Mouse (Mus musculus) midbrain, postnatal 0 days (tissue): ENCODE data around the gene Lrba. TPM values are rescaled to one million over a fixed set of nuclear protein-coding genes. Genes with fewer than 3 reads are reported as not detected.

Experiments used
- ATAC-seq: fragments of 200-750 bp; cut with Nextera tagmentation; 2 replicates; pipeline ENCODE4 v1.8.0; 2017; ENCODE audit warnings: moderate number of reproducible peaks, mild to moderate bottlenecking, moderate TSS enrichment, moderate library complexity; ENCODE audit not compliant: low FRiP score
- DNase-seq: peaks from one replicate; pipeline ENCODE4 v3.0.0-alpha.2; 2015; ENCODE audit warnings: low spot score
- H3K27ac ChIP-seq: fragments of 300-500 bp; sonication (generic); 2 replicates; pipeline ENCODE4 v1.5.1; 2014; ENCODE audit warnings: low read depth, mild to moderate bottlenecking, low read length, mixed read lengths
- H3K27me3 ChIP-seq: fragments of 300-500 bp; sonication (generic); 2 replicates; pipeline ENCODE4 v1.6.1; 2014; ENCODE audit warnings: low read length, control low read depth, mixed read lengths; ENCODE audit not compliant: insufficient read depth
- H3K36me3 ChIP-seq: fragments of 300-500 bp; sonication (generic); 2 replicates; pipeline ENCODE4 v1.6.1; 2014; ENCODE audit warnings: low read length, control low read depth, mixed read lengths; ENCODE audit not compliant: insufficient read depth
- H3K4me1 ChIP-seq: fragments of 300-500 bp; sonication (generic); 2 replicates; pipeline ENCODE4 v1.6.1; 2014; ENCODE audit warnings: mild to moderate bottlenecking, control low read depth, antibody characterized with exemption, low read length, mixed read lengths; ENCODE audit not compliant: insufficient read depth
- H3K4me2 ChIP-seq: fragments of 300-500 bp; sonication (generic); 2 replicates; pipeline ENCODE4 v1.6.1; 2014; ENCODE audit warnings: low read depth, mild to moderate bottlenecking, low read length, mixed read lengths; ENCODE audit not compliant: poor library complexity, severe bottlenecking
- H3K4me3 ChIP-seq: fragments of 300-500 bp; sonication (generic); 2 replicates; pipeline ENCODE4 v1.5.1; 2014; ENCODE audit warnings: low read depth, mild to moderate bottlenecking, low read length, moderate library complexity
- H3K9ac ChIP-seq: fragments of 300-500 bp; sonication (generic); replicated peaks from 2 replicates; pipeline ENCODE4 v1.6.1; 2014; ENCODE audit warnings: mild to moderate bottlenecking, low read length, moderate library complexity, mixed read lengths; ENCODE audit not compliant: poor library complexity, severe bottlenecking
- H3K9me3 ChIP-seq: fragments of 300-500 bp; sonication (generic); 2 replicates; pipeline ENCODE4 v1.6.1; 2016; ENCODE audit warnings: low read length, control low read depth
- CTCF ChIP-seq: IDR thresholded peaks from 2 replicates; pipeline ENCODE4 v1.5.1; 2016; ENCODE audit warnings: antibody characterized with exemption, mild to moderate bottlenecking
- WGBS: fragments of 180-500 bp; shearing (Covaris S2); extraction: QIAGEN DNeasy Blood & Tissue Kit; methylation state at CpG from one replicate; pipeline ENCODE4 v1.1.7; 2014; 5-methylcytosine and 5-hydroxymethylcytosine counted together
- polyA plus RNA-seq: library from polyadenylated mRNA; unstranded; fragments of >200 nt; fragmentation: Nextera tagmentation; extraction: Ambion mirVana; gene quantifications from 2 replicates; pipeline ENCODE4 v1.2.1, GENCODE M21; 2015
- total RNA-seq: library from RNA; depleted of rRNA; stranded (reverse); fragments of >200 nt; gene quantifications from 2 replicates; pipeline ENCODE4 v1.2.3, GENCODE M21; 2014

The Lrba gene
- total and polyA plus RNA-seq, 2 experiments from 2014 or later, result 3.1 to 24.3 TPM

DNA sequence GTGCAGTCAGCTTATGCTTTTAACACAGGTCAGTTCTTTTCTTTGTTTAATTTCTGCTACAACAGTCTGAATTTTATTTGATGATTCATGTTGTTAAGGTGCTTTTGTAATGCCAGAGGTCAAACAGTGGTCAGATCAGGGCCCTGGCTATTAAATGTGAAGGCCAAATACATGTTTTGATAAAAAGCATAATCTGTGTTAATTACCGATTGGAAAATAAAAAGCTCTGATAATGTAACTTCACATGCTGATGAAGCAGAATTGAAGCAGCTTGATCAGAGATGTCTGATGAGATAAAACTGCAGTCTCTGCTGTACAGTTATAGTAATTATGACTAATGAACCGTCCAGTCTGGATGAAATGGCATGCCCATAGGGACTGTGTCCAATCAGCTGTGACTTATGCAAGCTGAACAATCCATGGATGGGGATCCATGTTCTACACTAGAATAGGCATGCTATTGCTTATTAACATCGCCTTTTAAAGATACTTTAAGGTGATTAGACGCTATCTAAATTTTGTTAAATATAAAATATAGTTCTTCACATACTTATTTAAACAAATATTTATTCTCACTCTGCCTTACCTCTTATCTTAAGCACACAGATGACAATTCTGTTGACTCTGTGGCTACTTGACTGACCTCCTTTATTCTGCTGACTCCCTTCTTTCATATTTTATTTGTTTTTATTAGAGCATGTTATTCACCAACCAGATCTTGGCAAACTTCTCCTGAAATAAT, 336.0 kb downstream of the Lrba start:
- no peak for ATAC-seq

DNA sequence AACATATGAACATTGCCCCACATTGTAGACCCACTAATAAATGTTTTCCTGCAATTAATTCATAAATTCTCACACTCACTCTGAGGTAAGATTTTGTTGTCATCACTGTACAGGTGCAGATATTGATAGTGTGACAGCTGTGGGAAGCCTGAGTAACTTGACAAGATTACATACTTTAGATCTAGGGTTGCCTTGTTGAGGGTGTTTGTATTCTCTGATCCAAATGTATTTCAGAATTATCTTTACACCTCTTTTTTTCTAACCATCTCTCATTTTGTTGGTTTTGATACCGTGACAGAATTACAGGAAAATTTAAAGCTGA, 336.5 kb downstream of the Lrba start:
- Histone ChIP-seq H3K36me3 (no peaks in the 10 kb centered on the region), H3K4me1 (no peaks in the 10 kb centered on the region), H3K27ac (no peak overlapping the region), H3K4me2 (no peak overlapping the region), H3K9me3 (no peaks in the 10 kb centered on the region), H3K9ac (no peak overlapping the region), H3K4me3 (no peak overlapping the region), H3K27me3 (no peaks in the 10 kb centered on the region; the same call in 1 of the 2 replicates)
- ATAC-seq (no peak), DNase-seq (no peak)
- no peak for TF ChIP-seq CTCF
- WGBS, result 97% methylated on average over 1 of the region's 1 CpGs

More for the DNA sequence above, 336.0 kb downstream of the Lrba start:
- no peaks in the 10 kb centered on the region for H3K36me3 ChIP-seq
- H3K27me3 ChIP-seq, result no peaks in the 10 kb centered on the region; the same call in 1 of the 2 replicates
- TF ChIP-seq CTCF, result no peak
- H3K27ac ChIP-seq, result no peak overlapping the region
- no peak overlapping the region for H3K4me2 ChIP-seq
- 59% methylated on average over 4 of the region's 4 CpGs for WGBS
- H3K4me1 ChIP-seq, result no peaks in the 10 kb centered on the region
- no peak overlapping the region for H3K9ac ChIP-seq
- peak; percentile 35 for DNase-seq
- no peak overlapping the region for H3K4me3 ChIP-seq
- no peaks in the 10 kb centered on the region for H3K9me3 ChIP-seq

DNA sequence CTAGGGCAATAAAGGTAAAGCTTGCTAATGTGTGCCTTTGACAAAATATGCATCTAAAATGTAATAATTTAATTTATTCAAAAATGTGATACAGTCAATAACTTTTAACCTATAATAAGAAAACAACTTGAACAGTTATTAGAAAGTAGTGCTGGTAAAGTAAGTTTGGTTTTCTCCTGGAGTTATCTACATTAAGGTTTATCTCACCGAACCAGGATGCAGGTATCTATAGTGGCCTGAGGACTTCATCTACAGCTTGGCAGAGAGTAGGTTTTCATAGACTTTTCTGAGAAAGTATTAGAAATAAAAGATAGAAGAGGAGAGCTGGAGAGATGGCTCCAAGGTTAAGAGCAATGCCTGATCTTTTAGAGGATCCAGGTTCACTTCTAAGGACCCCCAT, 336.9 kb downstream of the Lrba start:
- TF ChIP-seq CTCF, result no peak
- no peaks in the 10 kb centered on the region for H3K36me3 ChIP-seq
- no peaks in the 10 kb centered on the region for H3K4me1 ChIP-seq
- no peak overlapping the region for H3K9ac ChIP-seq
- H3K9me3 ChIP-seq, result no peaks in the 10 kb centered on the region
- H3K27me3 ChIP-seq, result no peaks in the 10 kb centered on the region; the same call in 1 of the 2 replicates
- ATAC-seq, result no peak
- no peak overlapping the region for H3K4me2 ChIP-seq
- H3K4me3 ChIP-seq, result no peak overlapping the region
- no peak for DNase-seq
- no peak overlapping the region for H3K27ac ChIP-seq
- 95% methylated on average over 1 of the region's 1 CpGs for WGBS

DNA sequence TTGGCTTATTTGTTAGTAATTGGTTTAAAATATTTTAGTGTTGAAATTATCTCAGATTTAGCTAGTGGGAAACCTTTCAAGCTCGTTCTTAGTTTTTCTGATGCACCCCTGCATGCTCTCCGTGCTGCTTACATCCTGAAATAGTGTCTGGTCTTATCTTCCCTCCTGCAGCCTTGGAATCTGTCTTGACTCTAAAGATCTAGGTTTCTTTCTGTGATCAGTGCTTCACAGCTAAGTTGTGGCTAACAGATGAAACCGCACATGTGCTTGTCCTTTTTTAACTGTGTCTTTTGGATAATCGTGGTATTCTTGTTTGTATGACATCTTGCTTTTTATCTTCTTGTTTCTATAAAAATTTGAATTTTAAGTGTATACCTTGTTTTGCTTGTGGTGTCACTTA, 342.8 kb downstream of the Lrba start:
- no peaks in the 10 kb centered on the region for H3K36me3 ChIP-seq
- no peaks in the 10 kb centered on the region for H3K4me1 ChIP-seq
- H3K9ac ChIP-seq, result no peak overlapping the region
- TF ChIP-seq CTCF, result no peak
- H3K27ac ChIP-seq, result no peak overlapping the region
- no peak for ATAC-seq
- no peak overlapping the region for H3K4me2 ChIP-seq
- no peaks in the 10 kb centered on the region for H3K27me3 ChIP-seq
- H3K4me3 ChIP-seq, result no peak overlapping the region
- WGBS, result 62% methylated on average over 4 of the region's 4 CpGs
- H3K9me3 ChIP-seq, result no peaks in the 10 kb centered on the region
- DNase-seq, result no peak

DNA sequence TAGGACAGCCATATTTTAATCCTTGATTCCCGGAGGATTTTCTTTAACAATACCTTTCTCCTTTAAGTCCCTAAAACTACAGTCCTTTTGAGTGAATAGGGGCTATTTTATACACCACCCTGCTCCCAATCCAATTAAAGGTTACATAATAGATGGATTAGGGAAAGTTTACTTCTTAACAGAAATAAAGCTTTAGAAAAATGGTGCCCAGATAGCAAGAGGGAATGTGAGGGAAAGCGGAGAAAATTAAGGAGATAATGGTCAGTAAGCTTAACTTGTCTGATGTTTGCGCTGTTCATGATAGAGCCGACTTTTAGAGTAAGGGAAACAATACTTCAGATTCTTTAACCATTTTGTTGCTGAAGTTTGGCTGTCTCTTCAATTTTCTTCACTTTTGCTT, 347.0 kb downstream of the Lrba start:
- TF ChIP-seq CTCF, result no peak
- ATAC-seq, result no peak
- no peak for DNase-seq
- Histone ChIP-seq H3K4me1 (no peaks in the 10 kb centered on the region), H3K36me3 (no peaks in the 10 kb centered on the region), H3K27ac (no peak overlapping the region), H3K4me3 (no peak overlapping the region), H3K9ac (no peak overlapping the region), H3K27me3 (no peaks in the 10 kb centered on the region), H3K9me3 (no peaks in the 10 kb centered on the region), H3K4me2 (no peak overlapping the region)
- WGBS, result 28% methylated on average over 4 of the region's 4 CpGs

DNA sequence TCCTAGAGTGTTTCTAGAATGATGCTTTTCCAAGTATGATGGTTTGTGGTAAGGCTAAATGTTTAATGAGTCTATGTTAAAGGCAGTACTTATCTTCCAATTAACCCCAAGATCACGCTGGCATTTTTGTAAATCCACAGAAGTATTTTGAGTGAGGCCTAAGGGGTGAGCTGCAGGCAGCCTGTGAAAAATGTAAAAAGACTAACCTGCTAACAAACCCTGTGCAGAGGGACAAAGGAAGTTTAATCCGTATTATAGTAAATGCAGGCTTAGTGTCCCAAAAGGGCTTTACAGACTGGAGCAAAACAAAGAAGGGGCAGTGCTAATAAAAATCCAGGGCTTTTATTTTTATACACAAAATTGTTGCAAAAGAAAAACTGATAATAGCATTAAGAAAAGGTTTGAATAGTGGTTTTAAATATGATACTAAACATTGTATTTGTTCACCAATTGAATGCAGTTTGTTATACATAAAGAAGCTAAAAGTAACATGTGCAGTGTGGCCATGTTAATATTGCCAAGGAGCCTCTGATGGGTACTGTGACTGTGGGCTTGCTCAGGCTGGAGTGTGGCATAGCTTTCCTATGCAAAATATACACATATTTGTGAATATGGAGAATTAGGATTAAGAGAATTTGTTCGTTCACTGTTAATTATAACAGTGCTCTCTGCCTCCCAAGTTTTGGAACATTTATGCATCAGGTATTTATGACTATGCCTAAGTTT, 348.2 kb downstream of the Lrba start:
- DNase-seq, result no peak
- H3K27ac ChIP-seq, result no peak overlapping the region
- no peak overlapping the region for H3K4me2 ChIP-seq
- H3K9ac ChIP-seq, result no peak overlapping the region
- ATAC-seq, result no peak
- no peaks in the 10 kb centered on the region for H3K27me3 ChIP-seq
- 42% methylated on average over 3 of the region's 3 CpGs for WGBS
- no peak overlapping the region for H3K4me3 ChIP-seq
- no peaks in the 10 kb centered on the region for H3K36me3 ChIP-seq
- no peak for TF ChIP-seq CTCF
- no peaks in the 10 kb centered on the region for H3K9me3 ChIP-seq
- H3K4me1 ChIP-seq, result no peaks in the 10 kb centered on the region
